Mouse (Mus musculus) heart, adult 2 months (tissue): ENCODE results near the gene Gm20388.

ENCODE experiments used
- CTCF ChIP-seq: fragments of 200-600 bp; IDR thresholded peaks from 2 replicates; pipeline ENCODE4 v1.8.1; 2022; ENCODE audit warnings: antibody characterized with exemption, mild to moderate bottlenecking, moderate library complexity
- POLR2A ChIP-seq: fragments of 200-500 bp; IDR thresholded peaks from 2 replicates; pipeline ENCODE4 v1.6.1; 2011; ENCODE audit warnings: mild to moderate bottlenecking, low read depth, low read length, control low read depth; ENCODE audit not compliant: insufficient read depth

- TF ChIP-seq POLR2A (no peak), CTCF (no peak)
Measured at GRCm38 (mm10) chr8:124393013-124393412, 4482.4 kb downstream of the Gm20388 start.
